Mouse (Mus musculus) CH12.LX (cell line): Measurements from ENCODE around the gene Nr1h4. TPM values are rescaled to one million over a fixed set of nuclear protein-coding genes. Genes with fewer than 3 reads are reported as not detected.

Experiments used
- DNase-seq: peaks from one replicate; pipeline ENCODE4 v3.0.0-alpha.2; 2013; ENCODE audit errors: extremely low read depth
- H3K27ac ChIP-seq: 2 replicates; pipeline ENCODE4 v1.5.1; 2012; ENCODE audit warnings: low read depth, mild to moderate bottlenecking, control low read depth, moderate library complexity; ENCODE audit not compliant: insufficient read depth
- H3K27me3 ChIP-seq: replicated peaks from 2 replicates; pipeline ENCODE3; 2012; ENCODE audit warnings: inconsistent platforms
- H3K36me3 ChIP-seq, 2 experiments: replicated peaks in 1 of 2; 2 replicates each; pipeline versions ENCODE3 to v1.6.1; 2012; ENCODE audit warnings: inconsistent platforms in 1 of 2, low read length in 1 of 2, mild to moderate bottlenecking in 1 of 2, mixed read lengths in 1 of 2, moderate library complexity in 1 of 2; ENCODE audit not compliant: control insufficient read depth in 1 of 2, insufficient read depth in 1 of 2
- H3K4me1 ChIP-seq, 2 experiments: 2 replicates each; pipeline ENCODE4 v1.6.1; 2012; ENCODE audit warnings: inconsistent platforms in 1 of 2, moderate library complexity in 1 of 2; ENCODE audit not compliant: insufficient read depth in 2 of 2, control insufficient read depth in 1 of 2
- H3K4me2 ChIP-seq: 2 replicates; pipeline ENCODE4 v1.6.1; 2012; ENCODE audit warnings: low read depth, mild to moderate bottlenecking, control low read depth; ENCODE audit not compliant: poor library complexity, insufficient read depth, severe bottlenecking
- H3K4me3 ChIP-seq, 3 experiments: fragments of 150-350 bp in 1 of 3; sonication (generic) in 1 of 3; replicated peaks in 1 of 3; 2 replicates each; pipeline versions ENCODE3 to v1.5.1; 2011 to 2012; ENCODE audit warnings: low read depth in 2 of 3, low read length in 2 of 3, mild to moderate bottlenecking in 2 of 3, moderate library complexity in 2 of 3, control low read depth in 1 of 3, improper control_type of control experiment in 1 of 3, inconsistent platforms in 1 of 3, mixed read lengths in 1 of 3; ENCODE audit not compliant: poor library complexity in 1 of 3
- H3K79me2 ChIP-seq: replicated peaks from 2 replicates; pipeline ENCODE4 v1.6.1; 2012; ENCODE audit warnings: mild to moderate bottlenecking, moderate library complexity; ENCODE audit not compliant: control insufficient read depth, poor library complexity, insufficient read depth, severe bottlenecking; ENCODE audit errors: extremely low read depth
- H3K9ac ChIP-seq: 2 replicates; pipeline ENCODE4 v1.6.1; 2012; ENCODE audit warnings: low read depth, mild to moderate bottlenecking, control low read depth, moderate library complexity; ENCODE audit not compliant: insufficient read depth
- H3K9me3 ChIP-seq: replicated peaks from 2 replicates; pipeline ENCODE3; 2012; ENCODE audit warnings: low read length, inconsistent platforms, mixed read lengths
- BHLHE40 ChIP-seq: IDR thresholded peaks from 2 replicates; pipeline ENCODE4 v1.6.1; 2011; ENCODE audit warnings: mild to moderate bottlenecking, low read depth, low read length, improper control_type of control experiment
- CTCF ChIP-seq, 2 experiments: IDR thresholded peaks in 1 of 2; conservative IDR thresholded peaks in 1 of 2; 2 replicates each; pipeline ENCODE4 v1.5.1; 2011 to 2012; ENCODE audit warnings: low read depth in 2 of 2, low read length in 2 of 2, improper control_type of control experiment in 1 of 2, inconsistent platforms in 1 of 2, mild to moderate bottlenecking in 1 of 2, moderate library complexity in 1 of 2
- E2F4 ChIP-seq: IDR thresholded peaks from 2 replicates; pipeline ENCODE4 v1.6.1; 2011; ENCODE audit warnings: low read depth, low read length, improper control_type of control experiment; ENCODE audit not compliant: insufficient replicate concordance
- ELF1 ChIP-seq: IDR thresholded peaks from 2 replicates; pipeline ENCODE4 v1.6.1; 2014; ENCODE audit warnings: low read depth, mild to moderate bottlenecking, inconsistent platforms, low read length, improper control_type of control experiment
- EP300 ChIP-seq: IDR thresholded peaks from 2 replicates; pipeline ENCODE4 v1.6.1; 2011; ENCODE audit warnings: low read length, improper control_type of control experiment
- HCFC1 ChIP-seq: IDR thresholded peaks from 2 replicates; pipeline ENCODE4 v1.6.1; 2012; ENCODE audit warnings: low read depth, mild to moderate bottlenecking, inconsistent platforms, low read length, improper control_type of control experiment
- KAT2A ChIP-seq: IDR thresholded peaks from 2 replicates; pipeline ENCODE4 v1.6.1; 2012; ENCODE audit warnings: low read length, improper control_type of control experiment, inconsistent platforms; ENCODE audit not compliant: insufficient replicate concordance
- MYC ChIP-seq: IDR thresholded peaks from 2 replicates; pipeline ENCODE4 v1.6.1; 2011; ENCODE audit warnings: low read depth, mild to moderate bottlenecking, improper control_type of control experiment, low read length
- NELFE ChIP-seq: IDR thresholded peaks from 2 replicates; pipeline ENCODE4 v1.6.1; 2011; ENCODE audit warnings: low read depth, low read length, improper control_type of control experiment
- POLR2A ChIP-seq: IDR thresholded peaks from 2 replicates; pipeline ENCODE4 v1.6.1; 2011; ENCODE audit warnings: low read depth, mild to moderate bottlenecking, improper control_type of control experiment, low read length
- POLR2AphosphoS2 ChIP-seq: IDR thresholded peaks from 2 replicates; pipeline ENCODE4 v1.6.1; 2011; ENCODE audit warnings: low read depth, low read length, improper control_type of control experiment
- SIN3A ChIP-seq: IDR thresholded peaks from 2 replicates; pipeline ENCODE4 v1.6.1; 2012; ENCODE audit warnings: low read length, improper control_type of control experiment, inconsistent platforms
- SMC3 ChIP-seq: IDR thresholded peaks from 2 replicates; pipeline ENCODE4 v1.6.1; 2011; ENCODE audit warnings: low read depth, low read length, improper control_type of control experiment
- UBTF ChIP-seq: IDR thresholded peaks from 2 replicates; pipeline ENCODE4 v1.6.1; 2012; ENCODE audit warnings: low read depth, mild to moderate bottlenecking, inconsistent platforms, low read length, improper control_type of control experiment, moderate library complexity
- USF1 ChIP-seq: IDR thresholded peaks from 2 replicates; pipeline ENCODE4 v1.6.1; 2014; ENCODE audit warnings: low read depth, mild to moderate bottlenecking, inconsistent platforms, low read length, improper control_type of control experiment
- ZC3H11A ChIP-seq: IDR thresholded peaks from 2 replicates; pipeline ENCODE4 v1.6.1; 2012; ENCODE audit warnings: low read depth, mild to moderate bottlenecking, inconsistent platforms, low read length, improper control_type of control experiment
- ZNF384 ChIP-seq: IDR thresholded peaks from 2 replicates; pipeline ENCODE4 v1.6.1; 2012; ENCODE audit warnings: low read depth, low read length, improper control_type of control experiment, inconsistent platforms
- dilution Hi-C: fragments of 300-500 bp; cut with MboI; formaldehyde crosslinking; loops from 2 replicates; pipeline ENCODE4 v1.14.3; 2020; ENCODE audit warnings: low sequenced_read_pairs; ENCODE audit not compliant: extremely low pct_unique_long_range_greater_than_20kb, extremely low pct_ligation_motif_present
- in situ Hi-C: fragments of 300-500 bp; cut with MboI; formaldehyde crosslinking; loops from 3 replicates; pipeline ENCODE4 v1.14.3; 2019; ENCODE audit warnings: low sequenced_read_pairs, low pct_ligation_motif_present, low pct_unique_long_range_greater_than_20kb, mixed read lengths
- polyA plus RNA-seq: library from polyadenylated mRNA; unstranded; fragments of >175 nt; gene quantifications from 2 replicates; pipeline ENCODE4 v1.2.1, GENCODE M21; 2012; ENCODE audit warnings: low read depth; ENCODE audit not compliant: insufficient read length
- total RNA-seq, 2 experiments: library from RNA; depleted of rRNA; stranded (reverse); fragments of 300-350 nt in 1 of 2; fragments of >200 nt in 1 of 2; gene quantifications; 2 replicates each; pipeline ENCODE4 v1.2.3; 2012 to 2014

Nr1h4 gene
- total and polyA plus RNA-seq, 3 experiments, result not detected

DNA sequence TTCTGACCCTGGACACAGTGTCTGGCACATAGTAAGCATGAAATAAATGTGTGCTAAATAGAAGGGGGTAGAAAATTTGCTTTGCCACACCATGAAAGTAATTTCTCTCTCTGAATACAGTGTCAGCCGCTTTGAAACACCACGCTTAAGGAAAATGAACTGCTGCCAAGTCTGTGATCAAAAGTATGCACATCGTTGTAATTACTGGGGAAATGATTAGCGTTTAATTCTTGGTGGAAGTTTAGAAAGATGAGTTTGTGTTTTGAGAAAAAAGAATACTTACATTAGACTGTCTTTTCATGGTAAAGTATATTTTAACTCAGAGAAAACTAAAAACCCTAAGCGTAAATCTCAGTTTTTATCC lies 27.8 kb downstream of the Nr1h4 start:
- H3K4me2 ChIP-seq, result no peak overlapping the region
- DNase-seq, result no peak
- TF ChIP-seq KAT2A, result no peak
- TF ChIP-seq CTCF (conservative IDR thresholded peaks at IDR 0.05 in 1 of 2, IDR thresholded peaks at IDR 0.05 in 1 of 2; ENCODE audit: low read depth in 2 of 2, low read length in 2 of 2), result no peak
- no peak for TF ChIP-seq MYC
- no peak for TF ChIP-seq E2F4
- no peak for TF ChIP-seq NELFE
- TF ChIP-seq POLR2AphosphoS2, result no peak
- no peak for TF ChIP-seq HCFC1
- no peak for TF ChIP-seq UBTF
- TF ChIP-seq, all 38 proteins: peak for 0
- H3K9me3 ChIP-seq, result no peaks in the 10 kb centered on the region
- H3K27ac ChIP-seq, result no peak overlapping the region
- H3K79me2 ChIP-seq, result no peaks in the 10 kb centered on the region
- H3K4me3 ChIP-seq, result no peak overlapping the region
- dilution Hi-C loops, result no loop called here
- in situ Hi-C loops, result no loop called here
- H3K9ac ChIP-seq, result no peak overlapping the region
- H3K27me3 ChIP-seq, result no peaks in the 10 kb centered on the region
- H3K36me3 ChIP-seq, result no peaks in the 10 kb centered on the region
- H3K4me1 ChIP-seq, result no peaks in the 10 kb centered on the region

DNA sequence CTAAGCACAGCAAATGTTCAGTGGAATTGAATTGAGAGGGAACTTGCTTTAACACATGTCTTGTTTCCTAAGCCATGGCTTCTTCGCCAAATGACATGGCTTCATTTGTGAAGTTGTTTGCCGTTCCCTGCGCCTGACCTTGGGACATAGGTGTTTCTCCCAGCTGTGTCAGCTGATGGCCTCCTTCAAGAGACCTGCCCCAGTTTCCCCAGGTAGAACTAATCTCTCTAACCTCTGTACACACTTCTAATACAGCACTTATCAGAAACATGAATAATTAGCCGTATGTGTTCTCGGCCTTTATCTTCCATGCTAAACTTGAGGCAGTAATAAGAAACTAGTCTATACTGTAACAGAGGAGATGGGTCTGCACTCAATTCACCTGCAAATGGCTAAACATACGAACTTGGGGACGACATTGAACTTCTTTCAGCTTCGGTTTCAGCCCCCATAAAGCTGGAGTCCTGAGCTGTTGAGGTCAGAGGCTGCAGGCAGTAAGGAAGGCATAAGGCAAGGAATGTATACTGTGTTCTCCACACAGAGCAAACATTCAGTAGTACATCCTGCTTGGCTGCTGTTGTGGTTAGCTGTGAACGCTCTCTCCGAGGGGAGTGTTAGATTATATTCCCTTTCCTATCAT lies 28.3 kb downstream of the Nr1h4 start:
- Histone ChIP-seq H3K79me2 (no peaks in the 10 kb centered on the region), H3K4me2 (no peak overlapping the region), H3K9me3 (no peaks in the 10 kb centered on the region), H3K4me1 (no peaks in the 10 kb centered on the region), H3K27ac (no peak overlapping the region), H3K9ac (no peak overlapping the region), H3K27me3 (no peaks in the 10 kb centered on the region), H3K36me3 (no peaks in the 10 kb centered on the region), H3K4me3 (no peak overlapping the region)
- DNase-seq, result no peak
- dilution Hi-C loops, result no loop called here
- TF ChIP-seq ZNF384 (no peak), EP300 (no peak), ZC3H11A (no peak), SIN3A (no peak), SMC3 (no peak), USF1 (no peak)
- in situ Hi-C loops, result no loop called here

GRCm38 (mm10) chr10:89502986-89503560 lies 30.3 kb downstream of the Nr1h4 start:
- H3K4me3 ChIP-seq, result no peak overlapping the region
- H3K4me2 ChIP-seq, result no peak overlapping the region
- in situ Hi-C loops (no loop called here), dilution Hi-C loops (no loop called here)
- H3K9me3 ChIP-seq, result no peaks in the 10 kb centered on the region
- H3K9ac ChIP-seq, result no peak overlapping the region
- no peaks in the 10 kb centered on the region for H3K4me1 ChIP-seq
- no peaks in the 10 kb centered on the region for H3K27me3 ChIP-seq
- no peak for DNase-seq
- no peak overlapping the region for H3K27ac ChIP-seq
- H3K79me2 ChIP-seq, result no peaks in the 10 kb centered on the region
- TF ChIP-seq POLR2A (no peak), BHLHE40 (no peak), ELF1 (no peak)
- H3K36me3 ChIP-seq, result no peaks in the 10 kb centered on the region
